Mouse (Mus musculus): ENCODE data around the gene Syt17. TPM values are rescaled to one million over a fixed set of nuclear protein-coding genes. Genes with fewer than 3 reads are reported as not detected.

Syt17 gene
- polyA plus RNA-seq, 2 experiments from 2014 or later, result 0.24 TPM; not detected in 1

- ATAC-seq, result no peak
These were observed 15.1 kb upstream of the Syt17 start for GRCm38 (mm10) chr7:118462818-118463762.

- ATAC-seq, result no peak
These were observed 13.5 kb upstream of the Syt17 start for GRCm38 (mm10) chr7:118461400-118462136.

DNA sequence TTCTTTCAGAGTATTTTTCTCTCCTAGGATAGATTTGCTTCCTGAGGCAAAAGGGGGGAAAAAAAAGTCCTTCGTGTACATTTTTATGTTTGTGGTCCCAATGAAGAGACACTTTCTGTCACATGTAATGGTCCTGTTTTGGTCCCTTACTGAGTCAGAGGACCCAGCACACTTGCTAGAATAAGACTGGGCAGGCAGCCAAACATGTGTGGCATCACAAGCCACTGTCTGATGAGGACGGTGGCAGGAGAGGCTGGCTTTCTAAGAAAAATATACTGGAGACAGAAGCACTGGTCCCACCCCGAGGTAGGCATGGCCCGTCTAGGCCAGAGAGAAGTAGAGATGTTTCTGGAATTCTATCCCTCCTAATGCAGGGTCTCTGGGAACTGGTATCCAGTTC is 5.7 kb upstream of the Syt17 start:
- no peak for ATAC-seq

GRCm38 (mm10) chr7:118452940-118453339 is 4.9 kb upstream of the Syt17 start:
- ATAC-seq, result no peak

GRCm38 (mm10) chr7:118447291-118448133 is 510 bp downstream of the Syt17 start:
- no peak for ATAC-seq

DNA sequence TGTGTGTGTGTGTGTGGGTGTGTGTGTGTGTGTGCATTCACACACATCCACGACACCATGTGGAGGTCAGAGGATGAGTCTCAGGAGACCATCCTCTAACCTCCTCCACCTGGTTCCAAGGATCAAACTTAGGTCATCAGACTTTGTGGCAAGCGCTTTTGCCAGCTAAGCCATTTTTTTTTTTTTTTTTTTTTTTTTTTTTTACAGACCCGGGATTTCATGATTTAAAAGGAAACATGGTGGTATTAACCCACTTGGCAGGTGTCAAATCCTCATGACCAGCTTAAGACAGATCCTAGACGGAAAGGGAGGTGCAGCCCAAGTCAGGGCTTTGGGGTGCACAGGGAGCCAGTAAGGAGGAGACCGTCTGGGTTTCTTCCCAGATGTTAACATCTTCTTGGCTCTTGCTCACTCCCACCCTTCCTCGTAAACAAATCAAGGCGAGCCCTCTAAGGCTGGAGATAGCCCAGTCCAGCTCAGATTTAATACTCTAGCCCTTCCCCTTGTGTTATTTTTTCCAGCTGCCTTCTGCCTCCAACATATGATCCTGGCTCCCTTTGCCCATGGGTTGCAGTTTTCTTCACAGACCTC is 4.0 kb downstream of the Syt17 start:
- no peak for ATAC-seq

DNA sequence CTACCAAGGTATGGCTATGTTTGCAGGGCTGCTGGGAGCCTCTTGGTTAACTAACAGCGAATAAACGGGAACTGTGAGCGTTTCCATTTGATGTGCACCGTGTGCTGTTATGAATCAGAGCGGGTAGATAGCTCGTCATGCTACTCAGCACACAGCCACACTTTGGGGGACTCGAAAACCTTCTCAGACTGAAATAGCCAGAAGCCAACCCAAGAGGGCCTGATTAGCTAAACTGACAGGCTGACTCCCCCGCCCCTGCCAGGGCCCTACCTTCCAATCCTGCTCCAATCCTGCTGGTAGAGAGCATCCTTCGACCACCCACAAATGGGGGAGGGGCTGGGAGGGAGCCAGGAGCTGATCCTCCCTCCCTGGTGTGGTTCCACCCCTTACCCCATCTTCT is 4.7 kb downstream of the Syt17 start:
- ATAC-seq, result no peak

DNA sequence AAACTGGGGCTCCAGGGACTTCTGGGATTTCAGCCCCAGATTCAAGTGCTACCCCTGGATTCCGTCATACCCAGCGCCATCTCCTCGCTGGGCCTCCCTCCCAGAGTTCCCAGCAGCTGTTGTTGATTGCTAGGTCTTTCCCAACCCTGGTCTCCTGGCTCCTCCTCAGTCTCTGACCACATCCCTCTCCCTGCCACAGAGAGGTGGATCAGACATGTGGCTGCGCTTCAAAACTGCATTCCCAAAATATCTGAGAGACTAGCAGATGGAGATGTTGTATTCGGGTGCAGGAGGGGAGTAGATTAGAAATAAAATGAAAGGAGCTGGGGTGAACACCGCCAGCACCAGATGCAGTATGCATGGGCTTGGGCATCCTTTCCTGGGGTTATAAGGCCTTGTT is 6.5 kb downstream of the Syt17 start:
- no peak for ATAC-seq

DNA sequence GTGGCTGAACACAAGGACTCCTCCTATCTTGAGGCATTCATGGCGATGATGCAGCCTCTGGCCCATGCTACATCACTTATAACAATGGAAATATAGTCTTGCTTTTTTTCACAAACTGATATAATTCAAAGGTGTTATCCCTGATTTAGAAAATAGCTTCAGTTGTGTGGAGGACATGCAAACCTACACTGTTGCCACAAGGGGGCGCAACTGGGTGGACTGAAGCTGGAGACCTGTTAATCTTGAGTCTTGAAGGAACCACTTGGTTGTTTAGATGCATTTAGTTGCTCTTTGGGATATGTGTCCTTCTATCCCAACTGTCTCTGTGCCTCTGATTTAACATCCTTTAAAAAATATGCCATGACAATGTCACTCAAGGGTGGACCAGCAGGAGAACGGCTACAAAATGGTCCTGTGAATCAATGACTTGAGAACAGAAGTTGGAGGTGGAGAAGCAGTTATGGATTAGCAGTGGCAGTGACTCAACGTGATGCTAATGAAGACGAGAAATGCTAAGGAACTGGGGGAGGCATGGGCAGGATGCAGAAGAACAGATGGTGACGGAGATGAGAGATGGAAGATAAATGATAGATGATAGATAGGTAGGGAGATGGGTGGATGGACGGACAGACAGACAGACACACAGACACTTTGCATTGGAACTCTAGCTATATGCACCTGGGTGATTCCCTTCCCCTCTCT is 10.8 kb downstream of the Syt17 start:
- ATAC-seq, result no peak

DNA sequence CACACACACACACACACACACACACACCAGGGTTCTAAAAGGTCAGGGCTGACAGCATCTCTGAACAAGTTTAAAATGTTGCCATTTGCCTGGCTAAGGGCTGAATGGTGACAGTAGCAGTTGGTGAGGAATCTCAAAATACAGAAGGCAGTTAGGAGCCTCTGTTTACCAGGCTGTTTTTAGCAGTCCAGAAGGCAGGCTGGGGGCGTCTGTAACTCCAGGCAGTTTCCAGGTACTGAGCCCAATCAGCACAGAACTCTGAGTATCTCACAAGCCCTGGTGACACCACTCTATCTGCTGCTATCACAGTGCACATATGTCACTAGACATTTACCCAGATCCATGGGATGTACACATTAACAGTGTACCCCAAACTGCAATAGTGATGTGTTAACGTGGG is 19.1 kb downstream of the Syt17 start:
- ATAC-seq, result no peak

DNA sequence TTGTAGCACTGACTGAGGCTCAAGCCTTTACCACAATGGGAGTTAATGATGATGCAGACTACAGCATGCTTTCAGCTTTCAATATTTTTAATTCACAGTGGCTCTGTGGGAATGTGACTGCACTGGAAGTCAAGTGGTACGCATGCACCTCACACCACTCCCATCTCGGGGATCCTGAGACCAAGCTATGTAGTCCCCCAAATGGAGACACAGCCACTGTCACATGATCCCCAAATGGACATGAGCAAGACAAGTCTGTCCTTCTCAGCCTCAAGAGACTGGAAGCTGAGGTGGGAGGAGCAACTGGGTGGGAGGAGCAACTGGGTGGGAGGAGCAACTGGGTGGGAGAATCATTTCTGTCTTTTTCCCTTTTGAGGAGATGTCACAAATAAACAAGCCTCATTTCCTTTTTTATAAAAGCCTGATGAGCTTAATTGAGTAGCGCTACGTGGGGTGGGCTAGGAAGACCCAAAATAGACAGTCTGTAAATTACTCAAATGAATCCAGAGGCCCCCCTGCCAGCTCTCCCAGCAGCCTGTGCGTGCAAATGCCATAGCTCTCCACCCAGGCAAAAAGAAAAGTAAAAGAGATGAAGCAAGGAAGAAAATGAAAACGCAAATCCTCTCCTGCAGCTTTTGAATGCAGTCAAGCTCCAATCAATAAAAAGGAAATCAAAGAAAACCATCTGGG is 28.4 kb downstream of the Syt17 start:
- ATAC-seq, result no peak

DNA sequence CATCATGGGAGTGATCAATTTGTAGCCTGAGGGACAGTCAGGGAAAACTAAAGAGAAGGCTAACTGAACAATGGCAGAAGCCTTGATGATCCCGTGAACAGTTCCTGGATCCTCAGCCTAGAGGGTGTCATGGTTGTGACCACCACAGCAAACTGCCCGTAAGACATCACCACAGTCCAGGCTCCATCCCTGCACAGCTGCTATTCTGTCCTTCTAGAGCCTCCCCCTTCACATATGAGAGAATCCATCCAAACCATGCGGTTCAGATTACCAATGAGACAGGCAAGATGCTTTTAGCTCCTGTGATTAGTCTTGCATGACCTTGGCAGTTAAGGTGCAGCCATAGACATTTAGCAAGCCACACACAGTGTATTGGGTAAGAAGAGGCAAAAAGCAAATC is 33.8 kb downstream of the Syt17 start:
- ATAC-seq, result no peak

GRCm38 (mm10) chr7:118411877-118412276 is 36.1 kb downstream of the Syt17 start:
- ATAC-seq, result no peak

DNA sequence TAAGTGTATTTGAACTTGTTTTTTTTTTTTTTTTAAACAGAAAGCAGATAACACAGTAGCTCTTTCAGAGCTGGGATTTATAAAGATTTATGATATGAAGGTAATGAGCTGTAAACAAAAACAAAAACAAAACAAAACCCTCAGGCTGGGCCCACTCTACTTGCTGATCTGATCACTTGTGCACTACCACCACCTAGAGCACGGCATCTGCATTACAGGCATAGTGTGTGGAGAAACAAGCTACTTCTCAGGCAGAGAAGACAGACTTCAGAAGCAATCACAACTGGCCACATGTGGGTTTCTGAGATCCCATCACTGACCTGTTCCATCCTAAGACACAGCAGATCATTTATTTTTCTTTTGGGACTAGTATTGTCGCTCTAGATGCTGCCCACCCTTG is 38.6 kb downstream of the Syt17 start:
- ATAC-seq, result no peak

GRCm38 (mm10) chr7:118405251-118405650 is 42.8 kb downstream of the Syt17 start:
- ATAC-seq, result no peak

DNA sequence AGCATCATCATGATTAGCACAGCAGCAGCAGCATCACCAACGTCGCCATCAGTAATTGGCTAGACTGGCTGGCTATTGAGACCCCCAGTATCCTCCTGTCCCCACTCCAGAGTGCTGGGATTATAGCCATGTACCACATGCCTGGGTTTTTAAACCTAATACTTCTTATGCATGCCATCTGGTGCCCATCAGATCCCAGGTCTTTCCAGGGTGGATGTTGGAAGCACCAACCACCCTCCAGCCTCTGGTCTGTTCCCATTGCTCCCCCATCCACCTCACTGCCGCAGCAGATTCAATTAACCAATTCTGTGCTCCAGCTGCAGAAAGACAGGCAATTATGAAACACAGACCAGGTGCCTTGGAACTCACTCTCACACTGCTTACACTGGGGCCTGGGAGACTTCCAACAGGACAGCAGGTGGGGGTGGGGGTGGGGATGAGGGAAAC is 45.4 kb downstream of the Syt17 start:
- no peak for ATAC-seq

DNA sequence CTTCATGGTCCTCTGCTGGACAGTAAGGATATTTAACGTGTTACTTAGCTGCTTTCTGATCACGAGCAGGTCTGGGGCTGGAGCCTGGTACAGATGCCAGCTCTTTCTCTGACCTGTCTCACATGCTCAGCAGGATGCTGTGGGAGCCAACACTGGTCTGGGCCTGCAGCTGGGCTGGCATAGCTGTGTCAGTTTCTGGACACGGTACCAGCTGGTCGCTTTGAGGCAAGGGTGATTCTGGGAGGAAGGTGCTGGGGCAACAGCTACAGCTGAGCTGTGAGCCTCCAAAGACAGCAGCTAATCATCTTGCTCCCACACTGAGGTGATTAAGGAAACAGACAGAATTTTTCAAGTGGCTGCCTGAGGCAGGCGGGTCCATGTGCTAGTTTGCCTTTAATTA is 46.1 kb downstream of the Syt17 start:
- no peak for ATAC-seq

DNA sequence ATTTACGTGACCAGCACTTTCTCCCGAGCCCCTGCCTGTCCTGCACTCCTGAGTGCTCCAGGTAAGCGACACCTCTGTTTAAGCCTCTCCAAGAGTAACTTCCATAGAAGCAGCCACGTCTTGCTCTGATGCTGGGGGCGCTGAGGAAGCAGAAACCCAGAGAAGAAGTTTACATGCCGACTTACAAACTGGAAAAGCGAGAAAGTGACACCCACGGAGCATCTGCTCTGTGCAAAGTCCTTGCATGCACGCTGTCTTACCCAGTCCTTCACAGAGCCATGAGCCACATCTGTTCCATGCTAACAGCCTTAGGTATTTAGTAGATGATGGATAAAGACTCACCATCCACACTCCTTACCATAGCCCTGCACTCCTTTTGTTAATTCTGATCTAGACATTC is 48.3 kb downstream of the Syt17 start:
- no peak for ATAC-seq

- no peak for ATAC-seq
These were observed 57.3 kb downstream of the Syt17 start for GRCm38 (mm10) chr7:118390705-118391104.

DNA sequence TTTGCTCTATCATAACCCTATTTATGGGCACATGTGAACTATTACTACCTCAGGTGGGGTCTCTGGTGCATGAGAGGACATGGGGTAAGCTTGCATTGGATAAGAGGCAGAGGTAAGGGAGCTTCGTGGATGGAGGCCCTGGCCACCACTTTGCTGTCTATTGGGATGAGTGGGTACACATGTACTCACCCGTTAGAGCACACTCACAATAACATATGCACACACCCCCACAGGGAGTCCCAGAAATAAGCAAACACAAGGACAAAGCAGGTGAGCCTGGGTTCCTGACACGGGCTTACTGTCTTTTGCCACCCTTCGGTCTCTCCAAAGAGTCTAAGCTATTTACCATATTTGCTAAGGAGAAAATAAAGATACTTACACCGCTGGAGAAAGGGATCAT is 67.0 kb downstream of the Syt17 start:
- no peak for ATAC-seq

DNA sequence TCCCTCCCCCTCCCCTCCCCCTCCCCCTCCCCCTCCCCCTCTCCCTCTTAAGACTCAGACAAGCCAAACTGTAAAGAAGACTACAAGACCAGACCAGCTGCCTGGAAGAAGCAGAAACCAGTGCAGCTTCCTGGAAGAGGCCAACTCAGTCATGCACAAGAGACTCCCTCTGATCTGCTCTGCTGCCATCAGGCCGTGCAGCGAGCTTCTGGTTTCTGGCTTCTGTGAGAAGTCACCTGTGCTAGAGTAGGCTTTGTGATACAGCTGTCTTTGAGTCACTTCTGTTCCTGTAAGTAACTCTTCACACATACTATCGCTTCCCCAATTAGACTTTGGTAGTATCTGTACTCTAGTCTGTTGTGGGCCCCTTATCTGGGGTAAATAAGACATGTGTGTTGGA is 68.0 kb downstream of the Syt17 start:
- no peak for ATAC-seq

All from activated CD4-positive, CD25-positive, alpha-beta regulatory T cell, adult 4 months (primary cell).